Mouse (Mus musculus) megakaryocyte-erythroid progenitor cell, adult 5-6 weeks (primary cell): ENCODE data around the gene Med24. TPM values are rescaled to one million over a fixed set of nuclear protein-coding genes. Genes with fewer than 3 reads are reported as not detected.
A peak's percentile ranks its signal among the peaks of the same experiment; 100 is the strongest.
"Not testable (repeated sequence)": the region's sequence is repeated elsewhere in the genome, so short reads cannot be mapped to it uniquely, and the experiment has no call there.

Experiments used
- ATAC-seq: replicated peaks from 2 replicates; pipeline ENCODE4 v1.8.0; 2016; ENCODE audit warnings: mild to moderate bottlenecking, inconsistent platforms; ENCODE audit not compliant: severe bottlenecking, poor library complexity, low FRiP score, low TSS enrichment
- total RNA-seq, 2 experiments: library from RNA; stranded (forward) in 1 of 2; stranded (reverse) in 1 of 2; fragments of 200-1000, 215-1000 nt in 1 of 2; fragments of >200 nt in 1 of 2; fragmentation: Nextera tagmentation in 1 of 2; gene quantifications; 2 replicates each; pipeline ENCODE4 v1.2.3; 2014 to 2017

The Med24 gene
- total RNA-seq, 2 experiments from 2014 or later: 42.7 to 62.2 TPM

GRCm38 (mm10) chr11:98735111-98735510 is 5.9 kb upstream of the Med24 start:
- no peak for ATAC-seq

DNA sequence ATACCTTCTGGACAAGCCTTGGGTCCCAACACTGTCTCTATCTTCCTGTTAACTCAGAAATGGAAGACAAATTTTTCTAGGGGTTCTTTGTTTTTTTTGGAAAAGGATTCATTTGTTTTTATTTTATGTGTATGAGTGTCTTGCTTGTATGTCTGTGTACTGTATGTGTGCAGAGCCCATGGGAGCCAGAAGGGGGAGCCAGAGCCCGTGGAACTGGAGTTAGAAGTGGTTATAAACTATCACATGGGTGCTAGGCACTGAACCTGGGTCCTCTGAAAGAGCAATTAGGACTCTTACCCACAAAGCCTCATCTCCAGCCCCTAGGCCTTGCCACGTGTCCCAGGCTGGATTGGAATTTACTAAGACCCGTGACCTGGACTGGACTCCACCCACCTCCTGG is 4.8 kb upstream of the Med24 start:
- ATAC-seq: no peak

- ATAC-seq: no peak
Measured at GRCm38 (mm10) chr11:98731134-98731533, 1.9 kb upstream of the Med24 start.

- ATAC-seq: no peak
Measured at GRCm38 (mm10) chr11:98730727-98731126, 1.5 kb upstream of the Med24 start.

GRCm38 (mm10) chr11:98725926-98726506 is 3.2 kb downstream of the Med24 start:
- ATAC-seq: no peak

GRCm38 (mm10) chr11:98723098-98723497 is 6.1 kb downstream of the Med24 start:
- ATAC-seq: no peak

GRCm38 (mm10) chr11:98721458-98722226 is 7.6 kb downstream of the Med24 start:
- no peak for ATAC-seq

DNA sequence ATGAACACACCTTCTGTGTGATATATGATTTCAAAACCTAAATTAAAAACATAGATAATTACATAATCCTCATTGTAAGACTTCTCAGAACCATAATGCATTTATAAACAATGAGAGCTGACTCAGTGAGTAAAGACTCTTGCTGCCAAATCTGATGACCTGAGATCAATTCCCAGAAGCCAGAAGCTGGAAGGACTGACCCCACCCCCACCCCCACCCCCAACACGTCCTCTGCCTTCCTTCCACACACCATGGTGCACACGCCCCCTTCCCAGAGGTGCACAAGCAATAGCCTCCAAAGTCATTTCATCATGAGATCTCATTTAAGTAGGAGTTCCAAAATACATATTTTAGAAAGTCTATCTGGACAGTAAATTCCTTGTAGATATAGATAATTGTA is 8.5 kb downstream of the Med24 start:
- no peak for ATAC-seq

DNA sequence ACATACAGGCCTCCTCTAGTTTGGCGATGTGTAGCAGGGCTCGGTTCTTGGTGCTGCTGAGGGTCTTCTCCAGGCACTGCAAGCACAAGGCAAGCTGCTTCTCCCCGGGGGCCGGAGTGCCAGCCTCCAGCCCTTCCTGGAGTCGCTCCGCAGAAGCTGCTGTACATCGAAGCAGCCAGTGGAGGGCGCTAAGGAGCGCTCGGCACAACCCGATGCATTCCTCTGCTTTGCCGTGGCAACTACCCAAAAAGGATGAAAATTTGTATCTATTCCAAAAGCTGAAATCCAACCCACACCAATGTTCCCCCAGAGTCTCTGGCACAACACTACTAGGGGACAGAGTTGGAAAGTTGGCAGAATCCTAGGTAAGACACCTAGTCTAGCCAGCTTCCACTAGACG is 11.3 kb downstream of the Med24 start:
- peak; percentile 56 for ATAC-seq

- no peak for ATAC-seq
Measured at GRCm38 (mm10) chr11:98715946-98716345, 13.3 kb downstream of the Med24 start.

DNA sequence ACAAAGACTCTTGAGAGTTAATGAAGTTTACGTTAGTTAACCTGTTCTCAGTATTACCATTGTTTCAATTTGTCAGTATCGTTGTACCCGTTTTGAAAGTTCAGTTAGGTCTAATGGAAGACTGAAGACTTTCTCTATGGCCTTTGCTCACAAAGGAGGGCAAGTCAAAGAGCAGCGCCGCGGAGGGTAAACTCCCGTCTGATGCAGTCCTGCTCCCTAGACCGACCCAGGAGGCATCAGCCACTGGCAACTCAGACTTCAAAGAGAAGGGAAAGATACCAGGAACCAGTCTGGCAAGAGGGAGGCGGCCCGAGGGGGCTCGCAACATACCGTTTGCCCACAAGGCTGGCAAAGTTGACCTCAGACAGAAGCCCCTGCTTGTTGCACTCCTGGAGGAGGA is 15.5 kb downstream of the Med24 start:
- no peak for ATAC-seq

- ATAC-seq: not testable (repeated sequence)
Measured at GRCm38 (mm10) chr11:98712009-98712408, 17.2 kb downstream of the Med24 start.

- ATAC-seq: no peak
Measured at GRCm38 (mm10) chr11:98711046-98711434, 18.2 kb downstream of the Med24 start.

DNA sequence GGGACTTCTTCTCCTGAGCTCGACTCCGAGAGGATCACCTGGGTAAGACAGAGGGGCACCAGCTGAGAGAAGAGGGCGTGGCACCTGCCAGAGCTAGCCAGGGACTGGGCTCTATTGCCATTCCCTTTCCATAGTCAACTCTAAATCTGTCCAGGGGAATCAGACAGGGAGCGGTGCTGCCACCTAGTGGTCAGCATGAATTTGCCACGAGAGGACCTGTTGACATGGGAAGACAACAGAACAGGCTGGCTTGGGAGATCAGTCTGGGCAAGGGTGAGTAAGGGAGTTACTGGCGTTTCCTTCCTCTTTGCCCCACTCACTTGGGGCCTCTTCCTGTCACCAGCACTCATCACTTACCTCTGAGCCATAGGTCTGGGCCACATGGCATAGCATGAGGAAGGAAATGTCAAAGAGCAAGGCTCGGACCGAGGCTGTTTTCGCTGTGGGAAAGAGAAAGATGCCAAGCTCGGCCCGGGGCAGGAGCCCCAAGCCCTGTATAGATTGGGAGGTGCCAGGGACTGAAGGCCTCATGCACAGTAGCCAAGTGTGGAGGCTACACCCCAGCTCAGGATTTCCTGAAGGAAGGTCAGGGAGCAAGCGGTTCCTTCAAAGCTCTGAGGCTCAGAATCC is 18.7 kb downstream of the Med24 start:
- peak; percentile 56 for ATAC-seq

DNA sequence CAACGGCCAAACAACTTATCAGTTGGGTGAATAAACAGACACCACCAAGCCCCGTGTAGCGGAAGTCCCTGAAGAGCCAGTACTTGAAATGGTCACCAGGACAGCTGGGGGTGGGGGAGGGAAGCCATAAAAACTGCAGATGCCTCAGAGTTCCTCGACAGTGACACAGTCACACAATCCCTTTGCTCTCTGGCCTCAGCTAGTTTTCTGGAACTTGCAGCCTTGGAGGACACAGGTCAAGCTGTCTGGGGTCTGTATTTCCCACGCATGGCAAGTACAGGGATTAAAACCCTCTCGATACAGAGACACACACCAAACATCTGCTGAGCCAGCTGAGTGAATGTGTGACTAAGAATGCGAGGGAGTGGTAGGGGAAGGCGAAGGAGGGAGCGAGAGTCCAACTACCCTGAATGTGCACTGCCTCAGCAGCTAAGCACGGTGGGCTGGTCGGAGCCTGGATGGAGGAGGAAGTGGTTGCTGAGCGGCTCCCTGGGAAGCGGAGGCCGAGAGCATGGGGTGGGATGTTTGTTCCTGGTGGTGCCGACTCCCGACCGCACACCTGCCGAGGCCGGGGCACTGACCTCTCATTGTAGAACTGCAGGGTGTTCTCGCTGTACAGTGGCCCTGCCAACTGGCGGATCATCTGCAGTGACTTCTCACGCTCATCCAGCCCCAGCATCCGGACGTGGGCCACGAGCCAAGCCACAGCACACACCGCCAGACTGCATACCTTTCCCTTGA is 20.1 kb downstream of the Med24 start:
- ATAC-seq: peak; percentile 33

DNA sequence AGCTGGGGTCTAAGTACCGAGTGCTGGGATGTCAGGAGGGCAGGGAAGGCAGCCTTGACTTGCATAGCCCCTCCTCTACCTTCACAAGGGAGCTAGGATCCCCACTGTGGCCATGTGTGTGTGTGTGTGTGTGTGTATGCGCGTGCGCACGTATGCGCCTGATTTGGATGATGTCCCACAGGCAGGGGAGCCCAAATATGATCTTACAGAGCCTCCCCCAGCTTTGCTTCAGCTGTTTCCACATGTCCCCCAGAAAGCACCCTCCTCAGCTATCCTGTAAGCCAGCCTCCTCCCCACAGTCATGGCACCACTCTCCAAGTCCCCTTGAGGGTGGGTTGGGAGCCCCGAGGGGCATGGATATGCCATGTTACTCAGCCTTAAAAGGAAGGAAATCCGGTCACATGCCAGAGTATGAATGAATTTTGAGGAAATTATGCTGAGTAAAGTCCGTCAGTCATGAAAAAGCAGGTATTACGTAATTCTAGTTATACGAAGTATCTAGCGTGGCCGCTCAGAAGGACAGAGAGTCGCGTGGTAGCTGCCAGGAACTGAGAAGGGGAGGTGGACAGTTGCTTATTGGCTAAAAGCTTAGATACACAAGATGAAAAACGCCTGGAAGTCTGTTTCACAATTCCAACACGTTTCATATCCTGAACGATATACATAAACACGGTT is 20.8 kb downstream of the Med24 start:
- no peak for ATAC-seq

DNA sequence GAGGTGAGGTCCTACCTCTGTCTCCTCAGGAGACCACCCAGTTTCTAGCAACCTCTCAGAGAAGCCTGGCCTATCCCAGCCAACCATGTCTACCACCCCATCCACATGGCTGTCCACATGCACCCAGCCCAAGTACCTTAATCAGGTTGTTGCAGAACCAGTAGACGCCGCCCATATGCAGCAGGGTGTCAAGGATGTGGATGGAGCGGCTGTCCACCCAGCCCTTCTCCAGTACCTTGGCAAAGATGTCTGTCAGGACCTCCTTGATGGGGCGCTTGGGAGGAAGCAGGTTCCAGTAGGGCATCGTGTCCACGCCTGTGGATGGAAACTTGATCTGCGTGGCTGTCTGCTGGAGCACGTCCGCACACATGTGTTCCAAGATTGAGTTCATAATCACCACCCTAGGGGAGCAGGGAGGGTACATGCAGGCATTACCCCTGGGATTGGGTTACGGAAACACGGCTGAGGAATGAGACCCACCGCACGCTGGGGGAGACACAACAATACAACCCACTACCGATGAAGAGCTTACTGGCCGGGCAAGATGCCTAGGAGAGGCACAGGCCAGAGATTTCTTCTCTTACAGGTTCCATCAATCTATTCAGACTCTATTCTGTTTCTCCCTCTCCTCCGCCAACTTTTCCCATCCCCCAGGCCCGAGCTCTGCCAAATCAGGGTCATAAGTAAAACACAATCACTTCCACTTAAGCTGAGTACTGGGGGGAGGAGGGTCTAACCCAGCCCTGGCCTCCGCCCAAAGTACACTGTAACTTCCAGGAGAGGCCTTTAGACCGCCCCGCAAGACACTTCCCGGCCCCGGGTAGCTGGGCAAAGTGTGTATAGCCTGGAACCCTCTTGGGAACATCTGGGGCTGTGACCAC is 21.6 kb downstream of the Med24 start:
- ATAC-seq: no peak

DNA sequence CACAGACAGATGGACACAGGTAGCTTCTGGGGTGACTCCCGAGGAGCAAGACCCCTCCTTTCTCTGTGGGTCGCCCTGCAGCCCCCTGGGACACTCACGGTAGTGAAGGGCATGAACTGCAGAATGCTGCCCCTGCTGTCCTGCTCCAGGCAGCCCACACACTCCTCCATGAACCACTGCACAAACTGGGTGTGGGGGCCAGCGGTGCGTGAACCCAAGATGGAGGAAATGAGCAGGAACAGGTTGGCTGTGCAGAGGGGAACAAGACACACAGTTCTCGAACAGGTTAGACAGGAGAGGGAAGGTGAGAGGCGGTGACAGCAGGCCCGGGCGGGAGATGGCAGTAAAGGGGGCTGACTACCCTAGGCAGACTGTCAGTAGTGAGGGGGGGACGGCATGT is 24.2 kb downstream of the Med24 start:
- ATAC-seq: no peak

GRCm38 (mm10) chr11:98702323-98702722 is 26.9 kb downstream of the Med24 start:
- ATAC-seq: no peak
